Mouse (Mus musculus) kidney, adult 2 months (tissue): ENCODE data around the gene Ube3b. TPM values are rescaled to one million over a fixed set of nuclear protein-coding genes. Genes with fewer than 3 reads are reported as not detected.

Experiments used
- DNase-seq: peaks from one replicate; pipeline ENCODE4 v3.0.0; 2021
- H3K27ac ChIP-seq: fragments of 200-500 bp; 2 replicates; pipeline ENCODE4 v1.5.1; 2012; ENCODE audit warnings: low read depth, low read length, control low read depth, inconsistent platforms; ENCODE audit not compliant: insufficient read depth
- H3K27me3 ChIP-seq: fragments of 200-500 bp; replicated peaks from 2 replicates; pipeline ENCODE4 v1.6.1; 2012; ENCODE audit warnings: mild to moderate bottlenecking, moderate library complexity, low read length, inconsistent platforms; ENCODE audit not compliant: control insufficient read depth, insufficient read depth
- H3K36me3 ChIP-seq: fragments of 200-500 bp; 2 replicates; pipeline ENCODE4 v1.6.1; 2012; ENCODE audit warnings: mild to moderate bottlenecking, moderate library complexity, low read length, inconsistent platforms; ENCODE audit not compliant: control insufficient read depth, insufficient read depth
- H3K4me1 ChIP-seq: fragments of 200-500 bp; 2 replicates; pipeline ENCODE4 v1.6.1; 2011; ENCODE audit warnings: low read length; ENCODE audit not compliant: control insufficient read depth, insufficient read depth
- H3K4me3 ChIP-seq: fragments of 200-500 bp; 2 replicates; pipeline ENCODE4 v1.5.1; 2011; ENCODE audit warnings: mild to moderate bottlenecking, low read depth, low read length, control low read depth; ENCODE audit not compliant: insufficient read depth
- CTCF ChIP-seq: fragments of 200-500 bp; conservative IDR thresholded peaks from 2 replicates; pipeline ENCODE4 v1.5.1; 2011; ENCODE audit warnings: low read depth, mild to moderate bottlenecking, control low read depth, low read length, moderate library complexity, mixed read lengths; ENCODE audit not compliant: insufficient read depth, insufficient read length
- POLR2A ChIP-seq: fragments of 200-500 bp; IDR thresholded peaks from one replicate; pipeline ENCODE4 v1.6.1; 2011; ENCODE audit warnings: low read depth, low read length, control low read depth
- WGBS: fragments of 180-500 bp; shearing (Covaris S2); methylation state at CpG from one replicate; pipeline ENCODE4 v1.1.7; 2018; 5-methylcytosine and 5-hydroxymethylcytosine counted together
- polyA plus RNA-seq: library from polyadenylated mRNA; depleted of rRNA; stranded (reverse); fragments of >200 nt; gene quantifications from 2 replicates; pipeline ENCODE4 v1.2.3, GENCODE M21; 2012

Gene Ube3b
- polyA plus RNA-seq, 1 experiment = 70.9 TPM

DNA sequence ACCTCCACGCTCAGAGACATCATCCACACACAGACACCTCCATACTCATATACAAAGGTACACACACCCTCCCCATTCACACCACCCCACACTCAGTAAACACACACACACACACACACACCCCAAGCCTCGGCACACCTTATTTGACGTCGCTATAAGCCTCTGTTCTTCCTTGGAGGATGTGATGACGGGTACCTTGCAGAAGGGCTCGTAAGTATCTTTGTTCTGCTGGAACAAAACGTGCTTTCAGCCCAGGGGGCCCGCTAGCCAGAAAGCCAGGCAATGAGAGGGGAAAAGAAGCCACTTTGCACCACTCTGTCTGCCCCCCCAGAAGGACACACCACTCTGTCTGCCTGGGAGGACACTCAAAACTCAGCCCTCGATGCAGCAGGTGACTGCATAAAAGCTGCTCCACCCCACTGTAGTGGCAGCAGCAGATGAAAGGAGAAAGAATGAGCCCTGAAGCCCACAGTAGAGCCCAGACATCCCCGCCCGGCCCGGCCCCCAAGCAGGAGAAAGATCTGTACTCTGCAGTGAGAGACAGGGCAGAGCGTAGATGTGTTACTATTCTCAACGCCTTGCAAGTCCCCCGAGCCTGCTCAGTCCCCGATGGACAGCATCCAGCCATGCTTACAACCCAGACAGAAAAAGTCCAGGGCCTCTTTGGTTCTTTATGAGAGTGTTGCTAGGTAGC is 11.5 kb upstream of the Ube3b start:
- no peak for TF ChIP-seq POLR2A
- TF ChIP-seq CTCF = no peak
- peaks cover 11% of the 10 kb centered on the region for H3K4me1 ChIP-seq
- no peak overlapping the region for H3K27ac ChIP-seq
- WGBS = 89% methylated on average over 16 of the region's 16 CpGs
- H3K4me3 ChIP-seq = no peak overlapping the region
- no peaks in the 10 kb centered on the region for H3K36me3 ChIP-seq
- no peak for DNase-seq
- no peaks in the 10 kb centered on the region for H3K27me3 ChIP-seq

DNA sequence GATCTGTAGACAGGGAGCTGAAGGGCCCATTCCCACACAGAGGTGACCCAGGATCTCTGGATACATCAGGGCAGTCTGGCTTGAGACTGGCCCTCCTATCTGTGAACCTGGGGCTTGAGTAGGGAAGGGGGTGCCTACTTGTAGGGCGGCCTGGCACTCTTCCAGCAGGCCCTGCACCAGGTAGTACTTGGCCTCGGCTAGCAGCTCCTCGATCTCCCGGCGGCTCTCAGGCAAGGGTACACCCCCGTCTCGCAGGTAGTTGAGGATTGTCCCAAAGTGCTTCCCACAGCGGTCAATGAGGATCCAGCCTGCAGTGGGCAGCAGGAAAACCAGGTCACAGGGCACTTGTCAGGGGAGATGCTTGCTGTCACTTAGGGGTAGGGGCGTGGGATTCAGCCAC is 10.5 kb upstream of the Ube3b start:
- no peaks in the 10 kb centered on the region for H3K27me3 ChIP-seq
- no peaks in the 10 kb centered on the region for H3K36me3 ChIP-seq
- TF ChIP-seq POLR2A (no peak), CTCF (no peak)
- H3K4me1 ChIP-seq = peaks cover 11% of the 10 kb centered on the region
- no peak overlapping the region for H3K4me3 ChIP-seq
- no peak for DNase-seq
- peak overlapping the region; percentile 92 for H3K27ac ChIP-seq
- 77% methylated on average over 9 of the region's 9 CpGs for WGBS

DNA sequence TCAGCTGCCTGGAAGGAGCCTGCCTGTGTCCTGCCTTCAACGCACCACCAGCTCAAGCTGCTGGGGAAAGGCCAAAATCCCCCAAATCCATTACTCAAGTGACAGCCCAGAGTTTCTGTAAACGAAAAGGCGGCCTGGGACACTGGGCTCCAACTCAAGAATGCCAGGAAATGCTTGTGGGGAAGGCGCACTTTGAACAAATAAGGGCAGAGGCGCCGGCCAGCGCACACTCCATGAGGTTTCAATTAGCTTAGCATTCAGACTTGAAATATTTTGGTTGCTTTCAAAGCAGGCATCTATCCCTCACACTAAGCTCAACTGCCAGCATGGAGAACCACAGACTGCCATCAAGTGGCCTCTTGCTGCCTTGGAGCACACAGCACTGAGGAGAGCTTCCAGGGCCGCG is 10.0 kb upstream of the Ube3b start:
- DNase-seq = peak; percentile 91

DNA sequence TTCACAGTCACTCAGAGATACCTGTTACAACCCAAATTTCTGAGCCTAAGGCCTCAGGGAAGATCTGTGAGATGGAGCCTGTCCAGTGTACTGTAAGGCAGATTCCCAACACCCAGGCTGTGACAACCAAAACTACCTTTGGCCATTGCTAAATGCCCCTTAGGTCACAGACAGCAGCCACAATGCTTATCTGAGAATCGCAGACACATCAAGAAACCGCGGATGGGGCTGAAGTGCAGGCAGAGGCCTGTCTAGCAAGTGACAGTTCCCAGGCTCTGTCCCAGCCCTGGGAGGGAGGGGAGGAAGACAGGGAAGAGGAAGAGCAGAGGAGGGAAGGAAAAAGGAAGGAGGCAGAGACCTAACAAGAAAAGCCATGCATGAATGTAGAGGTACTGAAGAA is 9.1 kb upstream of the Ube3b start:
- WGBS = 35% methylated on average over 3 of the region's 3 CpGs
- Histone ChIP-seq H3K36me3 (no peaks in the 10 kb centered on the region), H3K27ac (peak overlapping the region; percentile 73), H3K27me3 (no peaks in the 10 kb centered on the region), H3K4me3 (no peak overlapping the region), H3K4me1 (peaks cover 16% of the 10 kb centered on the region)
- no peak for DNase-seq
- TF ChIP-seq POLR2A (no peak), CTCF (no peak)

More for the DNA sequence above, 10.0 kb upstream of the Ube3b start:
- WGBS = 53% methylated on average over 9 of the region's 9 CpGs
- Histone ChIP-seq H3K36me3 (no peaks in the 10 kb centered on the region), H3K4me1 (peaks cover 13% of the 10 kb centered on the region), H3K27ac (peak overlapping the region; percentile 92), H3K4me3 (no peak overlapping the region), H3K27me3 (no peaks in the 10 kb centered on the region)
- TF ChIP-seq CTCF (no peak), POLR2A (no peak)

DNA sequence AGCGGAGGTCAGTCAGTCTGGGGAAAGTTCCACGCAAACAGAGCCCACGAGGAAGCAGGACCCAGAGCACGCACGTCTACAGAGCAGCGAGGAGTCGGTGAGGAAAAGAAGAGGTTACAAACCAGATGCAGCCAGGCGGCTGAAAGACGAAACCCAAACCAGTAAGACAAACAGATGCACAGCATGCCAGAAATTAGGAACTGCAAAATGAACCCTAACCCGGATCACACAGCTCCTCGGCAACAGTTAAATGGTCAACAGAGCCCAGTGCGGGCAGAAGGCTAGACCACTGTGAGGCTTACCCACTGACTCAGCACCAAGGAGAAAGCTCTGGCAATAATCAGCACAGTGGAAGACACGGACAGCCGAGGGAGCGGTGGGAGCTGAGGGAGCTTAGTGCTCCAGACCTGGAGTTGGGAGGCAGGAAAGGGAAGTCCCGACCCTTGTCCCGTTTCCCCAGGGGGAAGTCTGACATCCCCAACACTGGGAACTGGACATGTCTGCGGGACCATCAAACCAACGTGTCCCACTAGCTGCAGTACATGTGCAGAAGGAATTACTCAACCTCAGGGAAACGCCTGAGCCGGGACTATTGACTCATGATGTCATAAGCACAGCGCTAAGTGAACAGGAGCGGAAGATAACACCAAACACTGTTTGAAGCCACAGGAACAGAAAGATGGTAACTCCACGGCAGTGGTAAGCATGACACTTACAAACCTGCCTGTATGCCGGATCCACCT is 8.5 kb upstream of the Ube3b start:
- Histone ChIP-seq H3K4me3 (no peak overlapping the region), H3K36me3 (no peaks in the 10 kb centered on the region), H3K27me3 (no peaks in the 10 kb centered on the region), H3K27ac (peak overlapping the region; percentile 73), H3K4me1 (peaks cover 16% of the 10 kb centered on the region)
- no peak for DNase-seq
- WGBS = 61% methylated on average over 25 of the region's 25 CpGs
- no peak for TF ChIP-seq POLR2A
- no peak for TF ChIP-seq CTCF

DNA sequence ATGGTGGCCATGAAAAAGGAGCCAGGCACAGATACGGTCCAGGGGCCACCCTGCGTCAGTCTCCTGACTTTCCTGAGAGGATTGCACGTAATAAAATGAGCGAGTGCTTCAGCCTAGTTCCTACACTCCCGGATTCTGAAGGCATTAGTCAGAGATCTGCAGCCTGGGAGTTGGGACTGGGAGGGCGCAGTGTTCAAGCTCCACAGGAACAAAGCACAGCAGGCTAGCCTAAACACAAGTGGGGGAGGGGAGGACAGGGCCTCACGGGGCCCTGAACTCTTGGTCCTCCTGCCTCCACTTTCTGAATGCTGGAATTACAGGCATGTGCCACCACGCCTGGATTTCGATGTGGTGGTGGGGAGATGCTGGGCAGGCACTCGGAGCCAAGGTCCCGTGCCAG is 7.8 kb upstream of the Ube3b start:
- no peaks in the 10 kb centered on the region for H3K36me3 ChIP-seq
- no peak for DNase-seq
- no peak for TF ChIP-seq CTCF
- no peak for TF ChIP-seq POLR2A
- H3K27me3 ChIP-seq = no peaks in the 10 kb centered on the region
- H3K4me3 ChIP-seq = no peak overlapping the region
- WGBS = 63% methylated on average over 11 of the region's 11 CpGs
- H3K4me1 ChIP-seq = peaks cover 16% of the 10 kb centered on the region
- peak overlapping the region; percentile 73 for H3K27ac ChIP-seq

DNA sequence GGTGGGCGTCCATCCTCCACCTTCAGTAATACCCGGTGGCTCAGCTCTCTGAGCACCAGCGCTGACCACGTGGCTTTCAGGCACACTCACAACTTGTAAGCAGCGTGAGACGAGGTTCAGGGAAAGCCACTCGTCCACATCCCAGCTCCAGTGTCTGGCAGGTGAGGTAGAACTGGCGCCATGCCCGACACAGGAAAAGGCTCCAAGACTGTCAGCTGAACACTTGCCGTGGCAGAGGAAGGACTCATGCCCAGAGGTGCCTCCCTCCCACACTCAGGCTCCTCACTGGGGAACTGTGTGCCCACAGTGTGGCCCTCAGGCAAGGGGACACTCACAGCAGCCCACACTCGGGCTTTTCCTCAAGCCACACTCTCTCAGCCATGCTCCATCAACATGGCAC is 7.2 kb upstream of the Ube3b start:
- Histone ChIP-seq H3K4me1 (peaks cover 16% of the 10 kb centered on the region), H3K27me3 (no peaks in the 10 kb centered on the region), H3K4me3 (no peak overlapping the region), H3K36me3 (no peaks in the 10 kb centered on the region), H3K27ac (no peak overlapping the region)
- WGBS = 57% methylated on average over 11 of the region's 11 CpGs
- DNase-seq = peak; percentile 63
- TF ChIP-seq CTCF (no peak), POLR2A (no peak)
